8 mouse cellular contexts compared by ENCODE assay signal in genomic region chr11:30266691-30267035, GRCm38 (mm10). TPM values are rescaled to one million over a fixed set of nuclear protein-coding genes. Genes with fewer than 3 reads are reported as not detected.
DNase-seq lines count a peak whose midpoint lies in the region; ATAC-seq and TF ChIP-seq lines count a peak whose summit lies in the region.

No protein-coding gene starts in this region.

- H3K9me3 ChIP-seq in heart, embryonic 11.5 days (replicated peaks; ENCODE audit: control insufficient read depth, low read length): no peaks in the 10 kb centered on the region
- no peaks in the 10 kb centered on the region for H3K9me3 ChIP-seq in ES-Bruce4 (replicated peaks; ENCODE audit: control insufficient read depth, insufficient read depth, low read length, poor library complexity, severe bottlenecking)
- no peaks in the 10 kb centered on the region for H3K9me3 ChIP-seq in forebrain, embryonic 16.5 days (ENCODE audit: control insufficient read depth, low read length)
- H3K9me3 ChIP-seq in liver, embryonic 16.5 days (replicated peaks; ENCODE audit: control insufficient read depth, low read length): no peaks in the 10 kb centered on the region

- no peak for DNase-seq in heart, adult 18-20 months
- no peak for DNase-seq in adipocyte (ENCODE audit: low spot score)
- DNase-seq in layer of hippocampus, postnatal 14 days (ENCODE audit: low spot score in 2 of 2): no peak
- DNase-seq in adrenal gland, postnatal 4 days (ENCODE audit: low spot score in 2 of 2): no peak

- ATAC-seq in heart, embryonic 11.5 days (replicated peaks; ENCODE audit: insufficient number of reproducible peaks, low FRiP score, low TSS enrichment): 0 out of 2 replicates have a peak, but pooled peaks have one; percentile 3
- peak; percentile 3; the same call in 1 of the 2 replicates for ATAC-seq in forebrain, embryonic 16.5 days
- ATAC-seq in liver, embryonic 16.5 days (ENCODE audit: low read depth): no peak

- peak overlapping the region; percentile 93 for H3K27ac ChIP-seq in heart, embryonic 11.5 days (ENCODE audit: low read depth, low read length)
- no peak overlapping the region for H3K27ac ChIP-seq in ES-Bruce4 (ENCODE audit: insufficient read depth, low read length)
- peak overlapping the region; percentile 93 for H3K27ac ChIP-seq in forebrain, embryonic 16.5 days (ENCODE audit: low read length)
- H3K27ac ChIP-seq in liver, embryonic 16.5 days (ENCODE audit: low read length): no peak overlapping the region

- TF ChIP-seq CTCF in ES-Bruce4 (IDR thresholded peaks at IDR 0.05; ENCODE audit: low read depth, low read length): no peak

- WGBS in heart, embryonic 11.5 days (ENCODE audit: insufficient replicate concordance): 2% methylated on average over 7 of the region's 7 CpGs
- WGBS in forebrain, embryonic 16.5 days: 3% methylated on average over 7 of the region's 7 CpGs
- WGBS in liver, embryonic 16.5 days (ENCODE audit: insufficient replicate concordance): 14% methylated on average over 7 of the region's 7 CpGs

- TF ChIP-seq POLR2A in ES-Bruce4 (IDR thresholded peaks at IDR 0.05; ENCODE audit: insufficient read depth, low read length): no peak

- no peaks in the 10 kb centered on the region for H3K36me3 ChIP-seq in heart, embryonic 11.5 days (ENCODE audit: control insufficient read depth, insufficient read depth, low read length)
- no peaks in the 10 kb centered on the region for H3K36me3 ChIP-seq in ES-Bruce4 (ENCODE audit: control insufficient read depth, insufficient read depth, low read length, poor library complexity, severe bottlenecking)
- no peaks in the 10 kb centered on the region for H3K36me3 ChIP-seq in forebrain, embryonic 16.5 days (ENCODE audit: control insufficient read depth, insufficient read depth)
- no peaks in the 10 kb centered on the region for H3K36me3 ChIP-seq in liver, embryonic 16.5 days (ENCODE audit: control insufficient read depth, insufficient read depth)

- H3K4me1 ChIP-seq in heart, embryonic 11.5 days (ENCODE audit: control insufficient read depth, insufficient read depth, low read length): peaks cover 24% of the 10 kb centered on the region
- H3K4me1 ChIP-seq in ES-Bruce4 (ENCODE audit: control insufficient read depth, insufficient read depth, low read length): no peaks in the 10 kb centered on the region
- peaks cover 23% of the 10 kb centered on the region for H3K4me1 ChIP-seq in forebrain, embryonic 16.5 days (replicated peaks; ENCODE audit: control insufficient read depth, insufficient read depth, low read length)
- no peaks in the 10 kb centered on the region for H3K4me1 ChIP-seq in liver, embryonic 16.5 days (ENCODE audit: control insufficient read depth, low read depth, low read length)

- no peaks in the 10 kb centered on the region for H3K27me3 ChIP-seq in heart, embryonic 11.5 days (ENCODE audit: control insufficient read depth, insufficient read depth, low read length)
- peaks cover 4% of the 10 kb centered on the region for H3K27me3 ChIP-seq in ES-Bruce4 (ENCODE audit: control insufficient read depth, insufficient read depth, low read length, poor library complexity, severe bottlenecking)
- 0 out of 2 replicates have a peak, but pooled peaks cover 2% of the 10 kb centered on the region for H3K27me3 ChIP-seq in forebrain, embryonic 16.5 days (replicated peaks; ENCODE audit: control insufficient read depth, insufficient read depth, low read length)
- peaks cover 35% of the 10 kb centered on the region for H3K27me3 ChIP-seq in liver, embryonic 16.5 days (ENCODE audit: control insufficient read depth, insufficient read depth, low read depth, low read length)

- H3K4me3 ChIP-seq in heart, embryonic 11.5 days (ENCODE audit: low read depth, low read length): peak overlapping the region; percentile 98
- peak overlapping the region; percentile 92 for H3K4me3 ChIP-seq in ES-Bruce4 (ENCODE audit: low read depth, low read length)
- H3K4me3 ChIP-seq in forebrain, embryonic 16.5 days (replicated peaks; ENCODE audit: low read length): peak overlapping the region; percentile 99
- H3K4me3 ChIP-seq in liver, embryonic 16.5 days (ENCODE audit: low read depth, low read length): peak overlapping the region; percentile 68

- no peak for TF ChIP-seq EP300 in ES-Bruce4 (IDR thresholded peaks at IDR 0.05; ENCODE audit: insufficient read depth, low read depth, low read length)

- peak overlapping the region; percentile 80 for H3K4me2 ChIP-seq in heart, embryonic 11.5 days
- peak overlapping the region; percentile 65 for H3K4me2 ChIP-seq in forebrain, embryonic 16.5 days (ENCODE audit: low read length)
- H3K4me2 ChIP-seq in liver, embryonic 16.5 days (ENCODE audit: low read depth, low read length): peak overlapping the region; percentile 77

- peak overlapping the region; percentile 98 for H3K9ac ChIP-seq in heart, embryonic 11.5 days (ENCODE audit: low read depth, low read length)
- H3K9ac ChIP-seq in ES-Bruce4 (ENCODE audit: low read depth, poor library complexity, severe bottlenecking): 0 out of 2 replicates have a peak overlapping the region, but pooled peaks have one; percentile 77
- H3K9ac ChIP-seq in forebrain, embryonic 16.5 days (replicated peaks; ENCODE audit: low read depth, low read length): peak overlapping the region; percentile 98
- peak overlapping the region; percentile 20; the same call in 1 of the 2 replicates for H3K9ac ChIP-seq in liver, embryonic 16.5 days (ENCODE audit: low read depth, low read length)

RNA-seq across cellular contexts. Expression of gene Sptbn1, which starts 1.3 kb away (rescaled TPM):
- polyA plus RNA-seq in heart, embryonic 11.5 days (2014; fragmentation: Nextera tagmentation; extraction: Ambion mirVana): 156 and 175 TPM in 2 replicates
- total RNA-seq in heart, adult 18-20 months (2021): 100 to 1,000 TPM; 523 to 532 TPM
- polyA plus RNA-seq in ES-Bruce4 (2011; ENCODE audit: insufficient read depth, insufficient read length, low read depth, missing spikeins): 147 and 148 TPM in 2 replicates
- polyA plus RNA-seq in forebrain, embryonic 16.5 days (2015; fragmentation: Nextera tagmentation; extraction: Ambion mirVana): 149 and 159 TPM in 2 replicates
- polyA plus RNA-seq in liver, embryonic 16.5 days (2015; fragmentation: Nextera tagmentation; extraction: Ambion mirVana): 16.9 and 18.6 TPM in 2 replicates
- 100 to 1,000 TPM; 675 to 713 TPM for total RNA-seq in layer of hippocampus, postnatal 14 days (2021)
- total RNA-seq in adrenal gland, postnatal 4 days (2021): 100 to 1,000 TPM; 275 to 318 TPM

Comparison
In these comparisons a context has a peak if more than half of its experiments do, and no peak if none do; other contexts are left out.
1. H3K27ac ChIP-seq: peak in heart, embryonic 11.5 days (single experiment) and forebrain, embryonic 16.5 days (single experiment); none in ES-Bruce4 (single experiment) and liver, embryonic 16.5 days (single experiment).
2. H3K9ac ChIP-seq: peak in every context shown above with its lines; median percentile 98 in heart, embryonic 11.5 days; 98 in forebrain, embryonic 16.5 days; 77 in ES-Bruce4; 20 in liver, embryonic 16.5 days.
3. Peak in every context shown above with its lines, with median percentiles within 50 percentile points of each other: H3K4me2 ChIP-seq and H3K4me3 ChIP-seq.